Mouse (Mus musculus) thymus, postnatal 0 days (tissue): Measurements from ENCODE around the gene Rfng. TPM values are rescaled to one million over a fixed set of nuclear protein-coding genes. Genes with fewer than 3 reads are reported as not detected.

ENCODE experiments used
- polyA plus RNA-seq: library from polyadenylated mRNA; unstranded; fragments of >200 nt; fragmentation: Nextera tagmentation; extraction: Ambion mirVana; gene quantifications from 2 replicates; pipeline ENCODE4 v1.2.1, GENCODE M21; 2015

The Rfng gene
- polyA plus RNA-seq, 1 experiment from 2014 or later = 23.7 TPM

Other genes starting within 250 kb of the Rfng start
- 179 and 196 TPM in 2 replicates for gene Mcrip1, start 234.5 kb downstream of the Rfng start, polyA plus RNA-seq
- gene Ppp1r27, start 233.1 kb downstream of the Rfng start, polyA plus RNA-seq = 13.7 and 17.1 TPM in 2 replicates
- gene P4hb, start 211.0 kb downstream of the Rfng start, polyA plus RNA-seq = 254 and 290 TPM in 2 replicates
- gene Arhgdia, start 202.6 kb downstream of the Rfng start, polyA plus RNA-seq = 553 and 615 TPM in 2 replicates
- gene Alyref, start 185.8 kb downstream of the Rfng start, polyA plus RNA-seq = 571 and 587 TPM in 2 replicates
- 158 and 179 TPM in 2 replicates for gene Anapc11, start 185.8 kb downstream of the Rfng start, polyA plus RNA-seq
- 1.6 and 2.1 TPM in 2 replicates for gene Npb, start 175.7 kb downstream of the Rfng start, polyA plus RNA-seq
- 113 and 114 TPM in 2 replicates for gene Pcyt2, start 166.3 kb downstream of the Rfng start, polyA plus RNA-seq
- 100 and 108 TPM in 2 replicates for gene Sirt7, start 159.0 kb downstream of the Rfng start, polyA plus RNA-seq
- gene Mafg, start 150.6 kb downstream of the Rfng start, polyA plus RNA-seq = 16.5 and 18.7 TPM in 2 replicates
- 1.7 and 2.9 TPM in 2 replicates for gene Pycr1, start 140.4 kb downstream of the Rfng start, polyA plus RNA-seq
- gene Myadml2, start 136.0 kb downstream of the Rfng start, polyA plus RNA-seq = 0.56 and 0.86 TPM in 2 replicates
- gene Notum, start 123.0 kb downstream of the Rfng start, polyA plus RNA-seq = 0.18 TPM in 1 of 2 replicates, not detected in the other
- gene Aspscr1, start 111.2 kb downstream of the Rfng start, polyA plus RNA-seq = 116 and 120 TPM in 2 replicates
- 191 and 212 TPM in 2 replicates for gene Cenpx, start 70.5 kb downstream of the Rfng start, polyA plus RNA-seq
- gene Lrrc45, start 70.3 kb downstream of the Rfng start, polyA plus RNA-seq = 32.6 and 33.5 TPM in 2 replicates
- gene Rac3, start 62.7 kb downstream of the Rfng start, polyA plus RNA-seq = 16.6 and 17.4 TPM in 2 replicates
- gene Dcxr, start 56.9 kb downstream of the Rfng start, polyA plus RNA-seq = 78.7 and 80.4 TPM in 2 replicates
- 179 and 229 TPM in 2 replicates for gene Cbr2, start 52.1 kb downstream of the Rfng start, polyA plus RNA-seq
- gene Hmga1b, start 21.4 kb downstream of the Rfng start, polyA plus RNA-seq = 9.7 and 11.5 TPM in 2 replicates
- 130 and 134 TPM in 2 replicates for gene Gps1, start 65 bp upstream of the Rfng start, polyA plus RNA-seq
- 87.0 and 92.2 TPM in 2 replicates for gene Dus1l, start 12.2 kb upstream of the Rfng start, polyA plus RNA-seq
- gene Fasn, start 40.3 kb upstream of the Rfng start, polyA plus RNA-seq = 22.3 and 25.3 TPM in 2 replicates
- gene Ccdc57, start 148.7 kb upstream of the Rfng start, polyA plus RNA-seq = 1.9 and 2.2 TPM in 2 replicates
- 5.2 and 5.5 TPM in 2 replicates for gene Slc16a3, start 164.3 kb upstream of the Rfng start, polyA plus RNA-seq
- gene Csnk1d, start 207.1 kb upstream of the Rfng start, polyA plus RNA-seq = 77.6 and 85.8 TPM in 2 replicates